Mouse (Mus musculus) heart, postnatal 0 days (tissue): Measurements from ENCODE around the gene Klhl26.

Source experiments
- CTCF ChIP-seq: IDR thresholded peaks from 2 replicates; pipeline ENCODE4 v1.5.1; 2016; ENCODE audit warnings: antibody characterized with exemption, control low read depth, low read depth
- EP300 ChIP-seq: IDR thresholded peaks from 2 replicates; pipeline ENCODE4 v1.6.1; 2016; ENCODE audit warnings: antibody characterized with exemption, low read depth

- TF ChIP-seq EP300 (peak; percentile 56), CTCF (peak; percentile 77)
Measured at GRCm38 (mm10) chr8:70522592-70523403, 46.0 kb upstream of the Klhl26 start.
